Mouse (Mus musculus) MEL (cell line): Measurements from ENCODE around the gene Ephb2. TPM values are rescaled to one million over a fixed set of nuclear protein-coding genes. Genes with fewer than 3 reads are reported as not detected.

ENCODE experiments used
- DNase-seq: peaks from one replicate; pipeline ENCODE4 v3.0.0; 2011; ENCODE audit warnings: low read depth, low spot score
- H3K27ac ChIP-seq: 2 replicates; pipeline ENCODE4 v1.5.1; 2012; ENCODE audit warnings: low read depth, mild to moderate bottlenecking, control low read depth, low read length, moderate library complexity; ENCODE audit not compliant: control insufficient read depth
- H3K27me3 ChIP-seq, 2 experiments: fragments of 150-350 bp in 1 of 2; sonication (generic) in 1 of 2; 2 replicates each; pipeline ENCODE4 v1.6.1; 2012; ENCODE audit warnings: low read length in 2 of 2, mild to moderate bottlenecking in 2 of 2, improper control_type of control experiment in 1 of 2, moderate library complexity in 1 of 2; ENCODE audit not compliant: insufficient read depth in 2 of 2, control insufficient read depth in 1 of 2
- H3K36me3 ChIP-seq, 2 experiments: 2 replicates each; pipeline ENCODE4 v1.6.1; 2012 to 2014; ENCODE audit warnings: low read length in 2 of 2, improper control_type of control experiment in 1 of 2, inconsistent platforms in 1 of 2, mild to moderate bottlenecking in 1 of 2; ENCODE audit not compliant: insufficient read depth in 2 of 2, control insufficient read depth in 1 of 2
- H3K4me1 ChIP-seq, 2 experiments: fragments of 150-350 bp in 1 of 2; sonication (generic) in 1 of 2; 2 replicates each; pipeline ENCODE4 v1.6.1; 2012; ENCODE audit warnings: low read length in 2 of 2, improper control_type of control experiment in 1 of 2, mild to moderate bottlenecking in 1 of 2; ENCODE audit not compliant: insufficient read depth in 2 of 2, control insufficient read depth in 1 of 2
- H3K4me3 ChIP-seq, 2 experiments: fragments of 150-350 bp in 1 of 2; sonication (generic) in 1 of 2; 2 replicates each; pipeline ENCODE4 v1.5.1; 2012; ENCODE audit warnings: low read depth in 2 of 2, low read length in 2 of 2, mild to moderate bottlenecking in 2 of 2, moderate library complexity in 2 of 2, control low read depth in 1 of 2, improper control_type of control experiment in 1 of 2; ENCODE audit not compliant: control insufficient read depth in 1 of 2, insufficient read depth in 1 of 2
- H3K79me2 ChIP-seq: 2 replicates; pipeline ENCODE4 v1.6.1; 2012; ENCODE audit warnings: mild to moderate bottlenecking, low read length, moderate library complexity; ENCODE audit not compliant: control insufficient read depth, poor library complexity, insufficient read depth
- H3K9ac ChIP-seq: 2 replicates; pipeline ENCODE4 v1.6.1; 2012; ENCODE audit warnings: low read depth, mild to moderate bottlenecking, control low read depth, low read length, moderate library complexity; ENCODE audit not compliant: control insufficient read depth, poor library complexity, severe bottlenecking
- H3K9me3 ChIP-seq: fragments of 150-350 bp; sonication (generic); replicated peaks from 2 replicates; pipeline ENCODE4 v1.6.1; 2012; ENCODE audit warnings: mild to moderate bottlenecking, low read length, improper control_type of control experiment, moderate library complexity; ENCODE audit not compliant: insufficient read depth
- BHLHE40 ChIP-seq: IDR thresholded peaks from 2 replicates; pipeline ENCODE4 v1.6.1; 2012; ENCODE audit warnings: low read depth, mild to moderate bottlenecking, inconsistent platforms, low read length, improper control_type of control experiment, borderline replicate concordance
- CHD1 ChIP-seq: IDR thresholded peaks from 2 replicates; pipeline ENCODE4 v1.6.1; 2012; ENCODE audit warnings: low read depth, mild to moderate bottlenecking, inconsistent platforms, low read length, improper control_type of control experiment
- CHD2 ChIP-seq: IDR thresholded peaks from 2 replicates; pipeline ENCODE4 v1.6.1; 2011; ENCODE audit warnings: low read length, improper control_type of control experiment
- E2F4 ChIP-seq: IDR thresholded peaks from 2 replicates; pipeline ENCODE4 v1.6.1; 2011; ENCODE audit warnings: low read depth, low read length, improper control_type of control experiment, borderline replicate concordance
- ELF1 ChIP-seq: IDR thresholded peaks from 2 replicates; pipeline ENCODE4 v1.6.1; 2014; ENCODE audit warnings: low read depth, mild to moderate bottlenecking, inconsistent platforms, low read length, improper control_type of control experiment, moderate library complexity
- EP300 ChIP-seq, 2 experiments: IDR thresholded peaks; 2 replicates each; pipeline ENCODE4 v1.6.1; 2011; ENCODE audit warnings: improper control_type of control experiment in 2 of 2, low read length in 2 of 2, low read depth in 1 of 2, mild to moderate bottlenecking in 1 of 2
- GATA1 ChIP-seq: IDR thresholded peaks from 2 replicates; pipeline ENCODE4 v1.6.1; 2011; ENCODE audit warnings: low read depth, low read length, improper control_type of control experiment
- HCFC1 ChIP-seq: IDR thresholded peaks from 2 replicates; pipeline ENCODE4 v1.6.1; 2012; ENCODE audit warnings: low read depth, mild to moderate bottlenecking, inconsistent platforms, low read length, improper control_type of control experiment, moderate library complexity
- KAT2A ChIP-seq: conservative IDR thresholded peaks from 2 replicates; pipeline ENCODE4 v1.6.1; 2012; ENCODE audit warnings: low read depth, low read length, improper control_type of control experiment, inconsistent platforms
- MAFK ChIP-seq: IDR thresholded peaks from 2 replicates; pipeline ENCODE4 v1.6.1; 2011; ENCODE audit warnings: low read depth, mild to moderate bottlenecking, low read length, improper control_type of control experiment, borderline replicate concordance
- MAX ChIP-seq: IDR thresholded peaks from 2 replicates; pipeline ENCODE4 v1.6.1; 2011; ENCODE audit warnings: low read length, improper control_type of control experiment
- MAZ ChIP-seq: IDR thresholded peaks from 2 replicates; pipeline ENCODE4 v1.6.1; 2012; ENCODE audit warnings: low read depth, mild to moderate bottlenecking, inconsistent platforms, low read length, improper control_type of control experiment
- MEF2A ChIP-seq: IDR thresholded peaks from 2 replicates; pipeline ENCODE4 v1.6.1; 2014; ENCODE audit warnings: low read depth, mild to moderate bottlenecking, inconsistent platforms, low read length, improper control_type of control experiment; ENCODE audit not compliant: poor library complexity, insufficient replicate concordance, severe bottlenecking; ENCODE audit errors: extremely low read depth
- MYB ChIP-seq: IDR thresholded peaks from 2 replicates; pipeline ENCODE4 v1.6.1; 2011; ENCODE audit warnings: mild to moderate bottlenecking, low read depth, low read length, improper control_type of control experiment
- MYC ChIP-seq: IDR thresholded peaks from 2 replicates; pipeline ENCODE4 v1.6.1; 2011; ENCODE audit warnings: low read depth, mild to moderate bottlenecking, low read length, improper control_type of control experiment, moderate library complexity
- NELFE ChIP-seq: IDR thresholded peaks from 2 replicates; pipeline ENCODE4 v1.6.1; 2011; ENCODE audit warnings: low read depth, low read length, improper control_type of control experiment
- POLR2A ChIP-seq, 2 experiments: IDR thresholded peaks; 2 replicates each; pipeline ENCODE4 v1.6.1; 2011 to 2012; ENCODE audit warnings: low read length in 2 of 2, mild to moderate bottlenecking in 2 of 2, control low read depth in 1 of 2, improper control_type of control experiment in 1 of 2, low read depth in 1 of 2, moderate library complexity in 1 of 2; ENCODE audit not compliant: control insufficient read depth in 1 of 2, insufficient read depth in 1 of 2, poor library complexity in 1 of 2
- RAD21 ChIP-seq: IDR thresholded peaks from 2 replicates; pipeline ENCODE4 v1.6.1; 2011; ENCODE audit warnings: mild to moderate bottlenecking, low read depth, low read length, improper control_type of control experiment
- SIN3A ChIP-seq: IDR thresholded peaks from 2 replicates; pipeline ENCODE4 v1.6.1; 2012; ENCODE audit warnings: low read length, improper control_type of control experiment, inconsistent platforms
- SMC3 ChIP-seq: IDR thresholded peaks from 2 replicates; pipeline ENCODE4 v1.6.1; 2011; ENCODE audit warnings: low read depth, low read length, improper control_type of control experiment
- TAL1 ChIP-seq: IDR thresholded peaks from 2 replicates; pipeline ENCODE4 v1.6.1; 2012; ENCODE audit warnings: mild to moderate bottlenecking, inconsistent platforms, low read length, moderate library complexity, mixed read lengths
- UBTF ChIP-seq: IDR thresholded peaks from 2 replicates; pipeline ENCODE4 v1.6.1; 2012; ENCODE audit warnings: low read depth, mild to moderate bottlenecking, inconsistent platforms, low read length, improper control_type of control experiment, moderate library complexity, borderline replicate concordance; ENCODE audit not compliant: insufficient read depth
- USF2 ChIP-seq, 2 experiments: IDR thresholded peaks; 2 replicates each; pipeline ENCODE4 v1.6.1; 2011 to 2012; ENCODE audit warnings: improper control_type of control experiment in 2 of 2, low read length in 2 of 2, borderline replicate concordance in 1 of 2, inconsistent platforms in 1 of 2, low read depth in 1 of 2, mild to moderate bottlenecking in 1 of 2; ENCODE audit not compliant: insufficient read depth in 1 of 2
- ZNF384 ChIP-seq: IDR thresholded peaks from 2 replicates; pipeline ENCODE4 v1.6.1; 2012; ENCODE audit warnings: low read depth, mild to moderate bottlenecking, inconsistent platforms, low read length, improper control_type of control experiment
- polyA plus RNA-seq, 2 experiments: library from polyadenylated mRNA; stranded (reverse) in 1 of 2; unstranded in 1 of 2; fragments of >175 nt in 1 of 2; fragments of >200 nt in 1 of 2; gene quantifications; 2 replicates each; pipeline versions ENCODE4 v1.2.1 to v1.2.4; 2012; ENCODE audit warnings: low replicate concordance in 2 of 2, low read depth in 1 of 2; ENCODE audit not compliant: insufficient read length in 2 of 2, insufficient read depth in 1 of 2, missing spikeins in 1 of 2
- total RNA-seq: library from RNA; depleted of rRNA; stranded (reverse); fragments of 300-350 nt; gene quantifications from 2 replicates; pipeline ENCODE4 v1.2.3, GENCODE M21; 2012

Gene Ephb2
- total and polyA plus RNA-seq, 3 experiments: 1.9 to 4.1 TPM; not detected in 1

- no peak for TF ChIP-seq MEF2A
- no peak for TF ChIP-seq MAFK
- no peak for TF ChIP-seq RAD21
- no peak for TF ChIP-seq EP300 (IDR thresholded peaks at IDR 0.05; ENCODE audit: low read depth in 1 of 2, low read length in 2 of 2)
- no peak for TF ChIP-seq BHLHE40
- TF ChIP-seq POLR2A (IDR thresholded peaks at IDR 0.05; ENCODE audit: control insufficient read depth in 1 of 2, insufficient read depth in 1 of 2, low read depth in 1 of 2, low read length in 2 of 2, poor library complexity in 1 of 2): no peak
- no peak for TF ChIP-seq MYC
- TF ChIP-seq GATA1: no peak
- no peak for TF ChIP-seq MYB
- no peak for TF ChIP-seq NELFE
- TF ChIP-seq ELF1: no peak
- no peak for TF ChIP-seq E2F4
- Histone ChIP-seq H3K9me3 (no peaks in the 10 kb centered on the region), H3K9ac (no peak overlapping the region), H3K36me3 (no peaks in the 10 kb centered on the region), H3K4me1 (no peaks in the 10 kb centered on the region), H3K27me3 (no peaks in the 10 kb centered on the region; a peak in 1 of 4 replicates), H3K27ac (no peak overlapping the region), H3K79me2 (no peaks in the 10 kb centered on the region), H3K4me3 (no peak overlapping the region)
- DNase-seq: no peak
Observed at GRCm38 (mm10) chr4:136731761-136732160, 104.0 kb downstream of the Ephb2 start.

DNA sequence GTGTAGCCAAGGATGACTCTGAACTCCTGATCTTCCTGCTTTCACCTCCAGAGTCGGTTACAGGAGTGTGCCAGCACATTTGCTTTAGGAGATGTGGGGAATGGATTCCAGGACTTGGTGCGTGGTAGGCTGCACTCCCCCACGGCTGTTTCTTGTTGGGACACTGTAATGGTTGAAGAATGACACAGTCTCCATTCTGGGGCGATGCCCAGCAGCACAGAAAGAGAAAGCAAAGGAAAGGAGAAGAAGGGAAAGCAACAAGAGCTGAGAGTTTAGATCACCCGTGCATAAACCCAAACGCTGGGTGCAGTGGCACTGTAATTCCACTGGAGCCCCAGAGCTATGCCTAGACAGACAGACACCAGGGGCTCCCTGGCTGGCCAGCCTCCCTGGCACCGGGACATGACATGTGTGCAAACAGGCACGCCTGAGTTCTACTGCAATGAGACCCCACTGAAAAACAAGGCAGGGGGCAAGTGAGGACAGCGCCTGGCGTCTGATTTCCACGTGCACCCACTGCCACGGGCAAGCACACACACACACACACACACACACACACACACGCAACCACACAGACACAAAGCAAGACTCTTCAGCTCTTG, 104.7 kb downstream of the Ephb2 start:
- no peak overlapping the region for H3K27ac ChIP-seq

More for the DNA sequence above, 104.7 kb downstream of the Ephb2 start:
- no peak for DNase-seq
- Histone ChIP-seq H3K79me2 (no peaks in the 10 kb centered on the region), H3K9ac (no peak overlapping the region), H3K4me1 (no peaks in the 10 kb centered on the region), H3K27me3 (no peaks in the 10 kb centered on the region; a peak in 1 of 4 replicates), H3K9me3 (no peaks in the 10 kb centered on the region), H3K36me3 (no peaks in the 10 kb centered on the region), H3K4me3 (no peak overlapping the region)
- TF ChIP-seq KAT2A (no peak), USF2 (IDR thresholded peaks at IDR 0.05; ENCODE audit: borderline replicate concordance in 1 of 2, insufficient read depth in 1 of 2, low read depth in 1 of 2, low read length in 2 of 2) (no peak), E2F4 (no peak), RAD21 (no peak), TAL1 (no peak), CHD1 (no peak), ELF1 (no peak), NELFE (no peak), MAFK (no peak), MAX (no peak), POLR2A (IDR thresholded peaks at IDR 0.05; ENCODE audit: control insufficient read depth in 1 of 2, insufficient read depth in 1 of 2, low read depth in 1 of 2, low read length in 2 of 2, poor library complexity in 1 of 2) (no peak), CHD2 (no peak), SMC3 (no peak), SIN3A (no peak), UBTF (no peak), MAZ (no peak), HCFC1 (no peak), ZNF384 (no peak), EP300 (IDR thresholded peaks at IDR 0.05; ENCODE audit: low read depth in 1 of 2, low read length in 2 of 2) (no peak)
